Mouse (Mus musculus): ENCODE results near the gene Pomt1. TPM values are rescaled to one million over a fixed set of nuclear protein-coding genes. Genes with fewer than 3 reads are reported as not detected.

The Pomt1 gene
- polyA plus RNA-seq, 1 experiment from 2014 or later: 27.4 TPM

GRCm38 (mm10) chr2:32236760-32237487 is 534 bp downstream of the Pomt1 start:
- Histone ChIP-seq H3K9me3 (replicated peaks) (no peaks in the 10 kb centered on the region), H3K4me1 (peaks cover 30% of the 10 kb centered on the region), H3K27ac (replicated peaks) (peak overlapping the region; percentile 88), H3K36me3 (peaks cover 60% of the 10 kb centered on the region), H3K27me3 (ENCODE audit: low read depth, poor library complexity, severe bottlenecking) (no peaks in the 10 kb centered on the region), H3K4me3 (peak overlapping the region; percentile 70)
- under 1% methylated on average over 20 of the region's 20 CpGs for WGBS
- peak; percentile 62 for DNase-seq (ENCODE audit: low spot score)

- H3K27me3 ChIP-seq (ENCODE audit: low read depth, poor library complexity, severe bottlenecking): no peaks in the 10 kb centered on the region
- peaks cover 59% of the 10 kb centered on the region for H3K36me3 ChIP-seq
- WGBS: 54% methylated on average over 4 of the region's 4 CpGs
- peak overlapping the region; percentile 70 for H3K4me3 ChIP-seq
- no peaks in the 10 kb centered on the region for H3K9me3 ChIP-seq (replicated peaks)
- peak overlapping the region; percentile 88; the same call in 1 of the 2 replicates for H3K27ac ChIP-seq (replicated peaks)
- H3K4me1 ChIP-seq: peaks cover 30% of the 10 kb centered on the region
- no peak for DNase-seq (ENCODE audit: low spot score)
Measured at GRCm38 (mm10) chr2:32237571-32237970, 1.2 kb downstream of the Pomt1 start.

GRCm38 (mm10) chr2:32238708-32239435 is 2.5 kb downstream of the Pomt1 start:
- Histone ChIP-seq H3K4me3 (no peak overlapping the region), H3K36me3 (peaks cover 59% of the 10 kb centered on the region), H3K27ac (replicated peaks) (no peak overlapping the region), H3K27me3 (ENCODE audit: low read depth, poor library complexity, severe bottlenecking) (no peaks in the 10 kb centered on the region), H3K9me3 (replicated peaks) (no peaks in the 10 kb centered on the region), H3K4me1 (peaks cover 30% of the 10 kb centered on the region)
- WGBS: 89% methylated on average over 9 of the region's 9 CpGs
- DNase-seq (ENCODE audit: low spot score): no peak

GRCm38 (mm10) chr2:32240591-32240990 is 4.2 kb downstream of the Pomt1 start:
- no peak overlapping the region for H3K27ac ChIP-seq (replicated peaks)
- no peak overlapping the region for H3K4me3 ChIP-seq
- no peak for DNase-seq (ENCODE audit: low spot score)
- WGBS: 89% methylated on average over 5 of the region's 5 CpGs
- H3K9me3 ChIP-seq (replicated peaks): no peaks in the 10 kb centered on the region
- no peaks in the 10 kb centered on the region for H3K27me3 ChIP-seq (ENCODE audit: low read depth, poor library complexity, severe bottlenecking)
- peaks cover 18% of the 10 kb centered on the region for H3K4me1 ChIP-seq
- peaks cover 65% of the 10 kb centered on the region for H3K36me3 ChIP-seq

- Histone ChIP-seq H3K9me3 (replicated peaks) (no peaks in the 10 kb centered on the region), H3K4me1 (peaks cover 1% of the 10 kb centered on the region), H3K36me3 (peaks cover 89% of the 10 kb centered on the region), H3K27me3 (ENCODE audit: low read depth, poor library complexity, severe bottlenecking) (no peaks in the 10 kb centered on the region), H3K27ac (replicated peaks) (no peak overlapping the region), H3K4me3 (no peak overlapping the region)
- WGBS: 86% methylated on average over 4 of the region's 4 CpGs
- DNase-seq (ENCODE audit: low spot score): no peak
Measured at GRCm38 (mm10) chr2:32242986-32243385, 6.6 kb downstream of the Pomt1 start.

- no peaks in the 10 kb centered on the region for H3K27me3 ChIP-seq (ENCODE audit: low read depth, poor library complexity, severe bottlenecking)
- 83% methylated on average over 4 of the region's 4 CpGs for WGBS
- no peak overlapping the region for H3K27ac ChIP-seq (replicated peaks)
- peaks cover 99% of the 10 kb centered on the region for H3K36me3 ChIP-seq
- DNase-seq (ENCODE audit: low spot score): no peak
- H3K9me3 ChIP-seq (replicated peaks): no peaks in the 10 kb centered on the region
- H3K4me1 ChIP-seq: no peaks in the 10 kb centered on the region
- no peak overlapping the region for H3K4me3 ChIP-seq
Measured at GRCm38 (mm10) chr2:32246741-32247140, 10.4 kb downstream of the Pomt1 start.

- WGBS: 86% methylated on average over 10 of the region's 10 CpGs
- no peaks in the 10 kb centered on the region for H3K4me1 ChIP-seq
- H3K4me3 ChIP-seq: no peak overlapping the region
- H3K27ac ChIP-seq (replicated peaks): no peak overlapping the region
- no peaks in the 10 kb centered on the region for H3K9me3 ChIP-seq (replicated peaks)
- peaks cover 100% of the 10 kb centered on the region for H3K36me3 ChIP-seq
- no peaks in the 10 kb centered on the region for H3K27me3 ChIP-seq (ENCODE audit: low read depth, poor library complexity, severe bottlenecking)
- DNase-seq (ENCODE audit: low spot score): no peak
Measured at GRCm38 (mm10) chr2:32248377-32249361, 12.3 kb downstream of the Pomt1 start.

GRCm38 (mm10) chr2:32251791-32252527 is 15.6 kb downstream of the Pomt1 start:
- H3K36me3 ChIP-seq: peaks cover 96% of the 10 kb centered on the region

GRCm38 (mm10) chr2:32252658-32253057 is 16.3 kb downstream of the Pomt1 start:
- no peaks in the 10 kb centered on the region for H3K9me3 ChIP-seq (replicated peaks)
- no peak for DNase-seq (ENCODE audit: low spot score)
- peaks cover 96% of the 10 kb centered on the region for H3K36me3 ChIP-seq
- H3K4me3 ChIP-seq: no peak overlapping the region
- 94% methylated on average over 5 of the region's 5 CpGs for WGBS
- H3K27me3 ChIP-seq (ENCODE audit: low read depth, poor library complexity, severe bottlenecking): no peaks in the 10 kb centered on the region
- H3K4me1 ChIP-seq: no peaks in the 10 kb centered on the region
- no peak overlapping the region for H3K27ac ChIP-seq (replicated peaks)

More at GRCm38 (mm10) chr2:32251791-32252527, 15.6 kb downstream of the Pomt1 start:
- no peak overlapping the region for H3K4me3 ChIP-seq
- no peak for DNase-seq (ENCODE audit: low spot score)
- H3K9me3 ChIP-seq (replicated peaks): no peaks in the 10 kb centered on the region
- H3K27me3 ChIP-seq (ENCODE audit: low read depth, poor library complexity, severe bottlenecking): no peaks in the 10 kb centered on the region
- no peak overlapping the region for H3K27ac ChIP-seq (replicated peaks)
- no peaks in the 10 kb centered on the region for H3K4me1 ChIP-seq
- 92% methylated on average over 12 of the region's 12 CpGs for WGBS

- Histone ChIP-seq H3K9me3 (replicated peaks) (no peaks in the 10 kb centered on the region), H3K4me1 (no peaks in the 10 kb centered on the region), H3K27ac (replicated peaks) (no peak overlapping the region), H3K4me3 (no peak overlapping the region), H3K36me3 (peaks cover 96% of the 10 kb centered on the region), H3K27me3 (ENCODE audit: low read depth, poor library complexity, severe bottlenecking) (no peaks in the 10 kb centered on the region)
- no peak for DNase-seq (ENCODE audit: low spot score)
- 95% methylated on average over 1 of the region's 1 CpGs for WGBS
Measured at GRCm38 (mm10) chr2:32253352-32253751, 17.0 kb downstream of the Pomt1 start.

GRCm38 (mm10) chr2:32254563-32254962 is 18.2 kb downstream of the Pomt1 start:
- no peak overlapping the region for H3K4me3 ChIP-seq
- no peak for DNase-seq (ENCODE audit: low spot score)
- peaks cover 11% of the 10 kb centered on the region for H3K4me1 ChIP-seq
- WGBS: 91% methylated on average over 5 of the region's 5 CpGs
- H3K36me3 ChIP-seq: peaks cover 91% of the 10 kb centered on the region
- no peak overlapping the region for H3K27ac ChIP-seq (replicated peaks)
- no peaks in the 10 kb centered on the region for H3K27me3 ChIP-seq (ENCODE audit: low read depth, poor library complexity, severe bottlenecking)
- no peaks in the 10 kb centered on the region for H3K9me3 ChIP-seq (replicated peaks)

- no peak overlapping the region for H3K27ac ChIP-seq (replicated peaks)
- no peaks in the 10 kb centered on the region for H3K9me3 ChIP-seq (replicated peaks)
- H3K4me1 ChIP-seq: peaks cover 19% of the 10 kb centered on the region
- WGBS: 94% methylated on average over 11 of the region's 11 CpGs
- no peak for DNase-seq (ENCODE audit: low spot score)
- H3K36me3 ChIP-seq: peaks cover 74% of the 10 kb centered on the region
- H3K4me3 ChIP-seq: no peak overlapping the region
- no peaks in the 10 kb centered on the region for H3K27me3 ChIP-seq (ENCODE audit: low read depth, poor library complexity, severe bottlenecking)
Measured at GRCm38 (mm10) chr2:32256273-32256672, 19.9 kb downstream of the Pomt1 start.

Measured in midbrain, embryonic 10.5 days (tissue).